Mouse (Mus musculus): ENCODE measurements around the gene Usp6nl.

Usp6nl gene

DNA sequence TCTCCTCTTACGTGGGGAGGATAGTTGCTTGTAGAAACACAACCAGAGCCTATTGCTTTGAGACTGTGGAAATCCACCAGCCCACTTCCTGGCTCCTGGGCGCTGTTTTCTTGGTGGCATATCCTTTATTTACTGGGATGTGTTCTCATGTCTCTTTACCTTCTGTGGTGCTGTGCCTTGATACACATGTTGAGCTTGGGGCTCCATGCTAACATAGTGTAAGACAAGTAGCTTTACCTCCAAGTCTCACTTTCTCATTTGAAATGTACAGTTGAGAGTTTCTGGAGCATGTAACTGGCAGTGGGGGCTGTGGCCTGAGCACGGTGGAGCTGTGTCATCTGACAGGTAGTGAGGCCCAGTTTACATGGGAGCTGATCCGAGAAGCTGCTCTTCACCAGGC, 54.5 kb downstream of the Usp6nl start:
- no peak for DNase-seq

DNA sequence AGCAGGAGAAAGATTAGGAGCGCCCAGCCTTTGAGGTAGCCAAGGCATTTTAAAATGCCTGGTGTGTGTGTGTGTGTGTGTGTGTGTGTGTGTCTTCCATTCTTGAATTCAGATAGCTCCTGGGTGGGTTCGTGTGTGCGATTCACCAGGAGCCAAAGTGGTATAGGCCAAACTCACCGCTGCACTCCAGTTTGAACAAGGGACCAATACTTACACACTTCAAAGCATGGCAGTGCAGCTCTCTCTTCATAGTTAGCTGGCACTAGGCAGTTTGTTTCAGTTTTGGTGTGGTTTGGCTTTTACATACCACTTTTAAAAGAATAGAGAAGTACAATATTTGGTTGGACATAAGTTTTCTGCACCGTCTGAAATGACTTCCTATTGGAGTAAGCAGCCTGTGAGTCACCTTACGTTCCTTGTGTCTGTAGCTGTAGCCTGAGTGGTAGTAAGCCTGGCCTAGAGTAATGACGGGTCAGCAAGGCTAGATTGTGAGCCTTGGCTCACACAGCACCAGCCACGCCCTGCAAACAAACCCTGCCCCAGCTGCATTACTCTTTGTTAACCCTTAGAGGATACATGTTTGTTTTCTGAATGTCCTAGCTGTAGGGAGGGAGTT, 56.2 kb downstream of the Usp6nl start:
- no peak for DNase-seq

DNA sequence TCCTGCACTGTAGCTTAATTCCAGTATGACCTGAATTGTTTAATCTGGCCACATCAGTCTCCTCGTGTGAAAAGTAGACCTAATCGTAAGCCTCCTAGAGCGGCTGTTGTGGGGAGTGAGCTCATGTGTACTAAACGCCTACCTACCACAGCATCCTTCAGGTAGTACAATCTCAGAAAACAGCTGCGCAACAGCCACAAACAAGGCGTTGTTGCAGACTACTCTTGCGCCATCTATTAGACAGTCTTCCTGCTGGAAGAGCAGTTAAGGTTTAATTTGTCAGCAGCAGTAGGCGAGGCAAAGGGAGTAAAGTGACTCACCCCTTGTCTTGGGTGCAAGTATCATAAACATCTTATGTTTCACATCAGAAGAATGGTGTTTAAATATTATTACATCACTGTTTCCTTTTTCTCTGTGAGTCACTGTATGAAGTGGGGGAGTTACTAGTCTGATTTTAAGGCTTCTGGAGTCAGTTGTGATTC, 57.3 kb downstream of the Usp6nl start:
- no peak for DNase-seq

DNA sequence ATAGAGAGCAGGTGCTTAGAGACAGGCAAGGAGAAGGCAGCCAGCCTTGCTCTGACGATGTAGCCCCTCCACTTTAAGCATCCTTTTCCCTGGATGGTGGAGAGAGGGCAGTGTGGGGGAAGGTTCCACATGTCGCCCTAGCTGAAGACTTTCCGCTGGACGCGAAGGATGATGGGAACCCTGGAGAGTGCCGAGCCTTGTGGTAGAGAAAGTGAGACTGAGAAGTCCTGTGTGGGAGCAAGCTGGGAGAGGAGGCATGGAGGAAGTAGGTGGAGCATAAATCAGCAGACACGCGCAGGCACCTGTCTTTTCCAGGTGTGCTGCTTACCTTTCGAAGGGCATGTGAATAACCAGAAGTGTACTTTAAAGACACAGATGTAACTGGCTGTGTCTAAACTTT, 57.9 kb downstream of the Usp6nl start:
- no peak for DNase-seq

DNA sequence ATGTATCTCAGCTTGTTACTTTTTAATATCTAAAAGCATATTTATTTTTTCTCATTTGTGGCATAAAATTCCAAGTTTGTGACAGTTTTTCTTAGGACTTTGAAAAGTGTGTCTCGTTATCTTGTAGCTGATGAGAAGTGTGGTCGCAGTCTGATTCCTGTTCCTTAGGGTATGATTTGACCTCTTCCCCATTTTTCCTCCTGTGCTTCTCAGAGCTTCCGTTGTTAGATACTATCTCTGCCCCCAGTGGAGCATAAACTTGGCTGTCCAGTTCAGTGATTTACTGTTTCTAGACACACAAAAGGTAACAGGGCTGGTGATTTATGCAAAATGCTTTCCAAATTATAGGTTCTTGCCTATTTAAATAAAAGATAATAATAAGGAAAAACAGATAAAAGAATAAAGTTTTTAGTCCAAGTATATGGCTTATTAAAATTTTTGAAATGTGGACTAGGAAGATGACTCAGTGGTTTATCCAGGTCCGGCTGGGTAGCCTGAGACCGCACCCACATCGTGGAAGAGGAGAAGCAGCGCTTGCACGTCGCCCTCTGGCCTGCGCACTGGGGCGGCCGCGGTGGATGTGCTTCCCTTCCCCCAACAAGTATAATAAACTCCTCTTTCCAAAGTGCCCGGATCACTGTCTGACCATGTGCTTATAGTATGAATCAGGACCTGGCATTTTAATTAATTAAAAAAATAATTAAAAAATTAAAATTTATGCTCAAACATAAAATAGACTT, 62.1 kb downstream of the Usp6nl start:
- no peak for DNase-seq

DNA sequence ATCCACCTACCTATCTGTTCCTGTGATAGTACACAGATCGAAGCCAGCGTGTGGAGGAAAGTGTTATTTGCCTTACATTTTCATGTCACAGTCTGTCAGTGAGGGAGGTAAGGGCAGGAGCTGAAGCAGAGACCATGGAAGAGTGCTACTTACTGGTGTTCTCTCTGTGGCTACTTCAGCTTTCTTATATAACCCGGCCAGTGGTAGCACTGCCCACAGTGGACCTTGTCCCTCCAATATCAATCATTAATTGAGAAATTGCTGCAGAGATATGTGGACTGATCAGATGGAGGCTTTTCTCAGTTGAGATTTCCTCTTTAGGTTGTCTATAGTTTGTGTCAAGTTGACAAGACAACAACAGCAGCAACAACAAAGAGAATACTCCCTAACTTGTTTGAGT, 66.7 kb downstream of the Usp6nl start:
- no peak for DNase-seq

DNA sequence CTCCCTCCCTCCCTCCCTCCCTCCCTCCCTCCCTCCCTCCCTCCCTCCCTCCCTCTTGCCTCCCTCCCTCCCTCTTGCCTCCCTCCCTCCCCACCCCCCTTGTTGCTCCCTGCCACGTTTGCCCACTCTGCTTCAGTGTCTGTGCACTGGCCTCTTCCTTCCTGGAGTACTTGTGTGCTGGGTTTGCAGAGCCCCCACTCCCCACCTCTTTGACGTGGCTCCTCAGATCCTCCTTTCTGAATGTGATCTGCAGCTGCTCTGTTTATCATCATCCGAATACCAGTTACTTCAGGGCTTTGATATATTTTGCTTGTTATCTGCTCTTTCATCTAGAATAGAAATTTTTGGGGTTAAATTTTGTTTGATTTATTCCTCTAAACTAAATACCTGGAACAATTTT, 68.8 kb downstream of the Usp6nl start:
- DNase-seq = no peak

DNA sequence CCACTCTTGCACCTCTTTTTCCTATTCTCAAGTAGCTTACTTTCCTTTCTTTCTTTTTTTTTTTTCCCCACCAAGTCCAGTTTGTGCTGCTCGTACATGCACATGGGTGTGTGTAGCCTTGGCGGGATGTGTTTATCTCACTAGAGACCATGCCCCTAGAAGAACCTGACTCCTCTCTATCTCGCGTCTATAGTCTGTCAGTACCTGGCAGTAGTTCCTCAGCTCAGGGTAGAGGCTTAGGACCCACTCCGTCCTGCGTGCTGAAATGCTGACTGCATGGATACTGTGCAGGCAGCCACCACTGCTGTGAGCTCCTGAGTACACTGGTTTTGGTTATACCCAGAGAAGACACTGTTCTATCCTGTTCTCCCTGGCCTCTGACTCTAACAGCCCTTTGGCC, 69.5 kb downstream of the Usp6nl start:
- no peak for DNase-seq

DNA sequence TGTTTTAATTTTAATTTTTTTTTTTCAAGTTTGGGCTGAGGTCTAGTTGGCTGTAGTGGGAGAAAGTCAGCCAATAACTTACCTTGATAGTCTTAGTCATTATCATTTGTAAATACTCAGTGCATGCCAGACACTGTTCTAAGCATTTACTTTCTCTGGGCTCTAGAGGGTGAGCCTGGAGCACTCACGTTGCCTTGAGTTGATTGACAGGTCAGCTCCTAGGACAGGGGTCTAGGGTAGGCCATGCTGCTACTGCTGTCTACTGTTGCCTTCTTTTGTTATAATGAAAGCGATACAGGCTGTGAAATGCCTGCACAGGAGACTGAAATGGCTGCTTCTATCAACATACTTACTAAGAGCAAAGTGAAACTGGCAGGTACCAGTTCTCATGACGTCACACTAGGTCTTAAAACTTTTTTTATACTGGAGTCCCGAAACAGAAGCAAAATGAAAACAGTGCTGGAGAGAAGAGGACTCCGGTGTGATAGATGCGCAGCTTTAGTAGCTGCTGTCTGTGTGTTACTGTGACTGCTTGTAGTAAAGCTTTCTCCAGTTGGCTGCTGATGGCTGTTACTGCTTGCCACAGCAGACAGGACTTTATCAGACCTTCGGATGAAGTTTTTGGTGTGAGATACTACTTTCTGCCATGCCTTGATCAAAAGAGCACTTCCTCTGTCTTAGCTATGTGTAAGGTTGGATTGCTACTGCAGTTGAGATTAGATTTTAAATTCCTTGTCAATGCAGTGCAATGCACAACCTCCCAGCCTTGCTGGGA, 73.6 kb downstream of the Usp6nl start:
- DNase-seq = no peak

DNA sequence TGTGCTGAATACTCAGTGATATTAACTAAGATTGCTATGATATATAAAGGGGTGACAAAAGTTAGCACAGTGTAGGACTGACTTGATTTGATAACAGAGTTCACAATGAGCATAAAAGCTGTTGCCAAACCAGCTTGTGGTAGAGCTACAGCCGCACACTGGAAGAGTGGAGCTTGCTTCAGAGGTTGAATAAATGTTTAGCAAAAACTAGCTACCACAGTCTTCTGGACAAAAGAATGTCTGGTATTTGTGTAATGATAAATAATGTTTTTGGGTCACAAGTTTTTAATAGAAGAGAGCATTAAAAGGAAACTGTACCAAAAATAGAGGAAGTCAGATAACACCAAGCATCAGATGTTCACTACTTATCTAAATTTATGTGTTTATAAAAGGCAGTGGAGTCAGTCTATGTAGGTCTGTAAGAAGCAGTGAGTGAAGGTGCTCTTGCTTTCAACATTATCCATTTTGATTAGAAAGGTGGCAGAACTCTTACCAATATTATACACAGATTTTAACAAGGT, 74.2 kb downstream of the Usp6nl start:
- no peak for DNase-seq

DNA sequence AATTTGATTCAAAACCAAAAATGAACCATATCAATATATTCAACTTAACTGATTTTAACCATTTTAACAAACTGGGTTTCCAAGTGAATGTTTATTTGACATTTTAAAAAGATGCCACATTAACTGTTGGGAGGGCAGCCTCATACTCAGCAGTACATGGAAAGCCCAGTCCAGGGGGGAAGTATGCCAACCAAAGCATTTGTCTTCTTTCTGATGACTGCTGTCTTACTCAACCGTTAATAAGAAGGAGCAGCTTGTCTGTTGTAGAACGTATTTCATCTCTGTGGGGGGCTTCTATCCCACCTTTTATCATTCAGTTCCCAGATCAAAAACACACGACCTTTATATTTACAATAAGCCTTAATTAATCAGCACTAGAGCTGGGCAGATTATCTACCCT, 74.7 kb downstream of the Usp6nl start:
- DNase-seq = no peak

DNA sequence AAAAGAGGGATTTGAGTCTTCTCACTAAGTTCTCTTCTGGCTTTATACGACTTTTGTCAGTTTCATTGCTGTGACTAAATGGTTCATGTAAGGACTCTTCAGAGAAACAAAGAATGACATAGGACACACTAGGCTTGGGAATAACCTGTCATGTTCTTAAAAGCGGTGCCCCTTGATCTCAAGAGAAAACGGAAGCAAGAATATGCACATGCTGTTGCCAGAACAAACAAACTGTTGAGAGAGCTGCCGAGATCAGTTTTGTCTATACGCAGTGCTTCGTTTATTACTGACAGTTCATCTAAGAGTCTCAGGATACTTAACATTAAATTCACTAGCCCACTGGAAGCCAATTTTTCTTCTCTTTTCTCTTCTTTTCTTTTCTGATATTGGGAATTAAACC, 76.4 kb downstream of the Usp6nl start:
- no peak for DNase-seq

DNA sequence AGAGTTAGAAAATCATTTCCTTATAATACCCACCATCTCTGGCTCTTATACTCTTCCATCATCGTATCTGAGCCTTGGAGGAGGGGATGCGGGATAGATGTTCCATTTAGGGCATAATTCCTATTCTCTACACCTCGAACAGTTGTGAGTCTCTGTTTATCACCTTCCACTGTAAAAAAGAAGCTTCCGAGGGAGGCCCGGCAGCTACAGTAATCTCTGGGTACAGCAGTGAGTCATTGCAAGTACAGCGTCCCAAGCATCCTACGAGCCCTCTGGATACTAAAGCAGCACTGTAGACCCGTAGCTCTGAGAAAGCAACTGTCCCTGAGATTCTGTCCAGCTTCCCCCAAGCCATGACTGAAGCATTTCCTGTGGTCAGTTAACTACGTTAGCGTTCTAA, 78.6 kb downstream of the Usp6nl start:
- DNase-seq = no peak

DNA sequence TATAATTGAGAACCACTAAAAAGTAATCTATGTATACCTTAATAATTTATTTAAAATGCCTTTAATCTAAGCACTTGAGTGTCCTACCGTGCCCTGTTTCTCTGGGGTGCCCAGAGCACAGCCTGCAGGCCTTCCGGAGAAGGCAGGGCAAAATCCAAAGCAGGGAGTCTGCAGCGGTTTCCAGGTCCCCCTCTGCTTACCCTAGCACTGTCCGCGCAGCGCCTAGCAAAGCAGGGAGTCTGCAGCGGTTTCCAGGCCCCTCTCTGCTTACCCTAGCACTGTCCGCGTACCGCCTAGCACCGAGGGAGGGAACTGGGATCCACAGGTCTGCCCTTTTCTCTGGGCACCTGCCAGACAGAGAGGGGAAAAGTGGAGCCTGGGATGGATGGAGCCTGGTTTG, 80.9 kb downstream of the Usp6nl start:
- no peak for DNase-seq

DNA sequence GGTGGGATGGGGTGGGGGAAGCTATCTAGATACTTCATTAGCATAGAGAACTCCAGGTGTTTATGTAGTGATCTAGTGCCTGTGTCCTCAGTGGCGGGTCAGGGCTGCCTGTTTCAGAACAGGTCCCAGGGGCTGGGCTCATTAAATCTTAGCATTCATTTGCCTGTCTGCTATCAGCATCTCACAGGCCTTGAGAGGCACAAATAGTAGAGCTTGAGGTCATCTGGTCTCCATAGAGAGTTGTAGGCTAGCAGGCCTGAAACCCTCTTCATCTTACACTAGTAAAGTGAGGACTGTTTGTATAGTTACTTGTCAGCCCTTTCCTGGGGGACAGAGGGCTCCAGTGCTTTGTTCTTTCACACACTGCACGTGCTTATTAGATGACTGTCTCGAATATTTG, 81.5 kb downstream of the Usp6nl start:
- no peak for DNase-seq

DNA sequence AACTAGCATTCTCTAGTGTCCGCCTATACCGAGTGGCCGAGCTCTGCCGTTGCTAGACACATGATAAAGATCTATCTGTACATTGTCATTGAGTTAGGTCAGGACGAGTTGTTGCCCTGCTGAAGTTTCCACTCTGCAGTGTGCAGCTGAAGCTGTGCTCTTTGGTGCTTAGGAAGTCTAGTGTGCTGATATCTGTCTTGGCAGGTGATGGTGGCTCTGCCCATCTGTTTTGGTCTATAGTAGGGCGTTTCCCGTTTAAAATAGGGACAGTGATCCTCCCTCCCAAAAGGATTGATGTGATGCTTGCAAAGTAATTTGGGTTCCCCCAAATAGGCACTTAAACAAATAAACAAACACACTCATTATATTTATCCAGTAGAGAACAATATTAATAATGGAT, 82.2 kb downstream of the Usp6nl start:
- no peak for DNase-seq

DNA sequence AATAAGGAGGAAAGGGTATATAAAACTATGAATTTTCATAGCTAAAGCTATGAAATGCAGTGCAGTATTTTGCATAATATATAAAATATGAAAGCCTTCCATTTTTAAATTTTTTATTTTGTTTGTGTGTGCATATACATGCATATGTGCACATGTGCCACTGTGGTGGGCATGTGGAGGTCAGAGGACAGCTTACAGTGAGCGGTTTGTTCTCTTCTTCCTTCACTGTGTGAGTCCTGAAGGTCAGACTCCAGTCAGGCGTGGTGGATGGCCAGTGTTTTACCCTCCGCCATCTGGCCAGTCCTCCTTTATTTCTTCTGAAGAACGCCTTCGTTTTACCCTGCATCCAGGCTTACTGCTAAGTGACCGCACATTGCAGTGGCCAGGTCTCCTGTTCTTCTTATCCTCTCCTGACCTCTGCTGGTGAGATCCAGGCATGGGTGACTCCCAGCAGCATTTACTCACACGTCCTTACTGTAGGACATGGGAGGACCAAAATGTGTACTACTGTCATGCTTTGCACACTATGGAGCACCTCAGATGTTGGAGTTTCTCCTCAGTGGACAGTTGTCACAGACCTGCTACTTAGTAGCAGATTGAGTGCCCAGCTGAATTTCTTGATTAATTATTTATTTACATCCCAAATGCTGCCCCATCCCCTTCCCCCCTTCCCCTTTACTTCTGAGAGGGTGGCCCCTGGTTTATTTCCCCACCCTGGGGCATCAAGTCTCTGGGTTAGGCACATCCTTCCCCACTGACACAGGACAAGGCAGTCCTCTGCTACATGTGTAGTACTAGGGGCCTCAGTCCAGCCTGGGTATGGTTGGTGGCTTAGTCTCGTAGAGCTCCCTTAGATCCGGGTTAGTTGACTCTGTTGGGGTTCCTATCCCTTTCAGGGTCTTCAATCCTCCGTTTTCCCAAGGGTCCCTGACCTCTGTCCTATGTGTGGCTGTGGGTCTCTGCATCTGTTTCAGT, 82.9 kb downstream of the Usp6nl start:
- DNase-seq = peak; percentile 73 to 77

DNA sequence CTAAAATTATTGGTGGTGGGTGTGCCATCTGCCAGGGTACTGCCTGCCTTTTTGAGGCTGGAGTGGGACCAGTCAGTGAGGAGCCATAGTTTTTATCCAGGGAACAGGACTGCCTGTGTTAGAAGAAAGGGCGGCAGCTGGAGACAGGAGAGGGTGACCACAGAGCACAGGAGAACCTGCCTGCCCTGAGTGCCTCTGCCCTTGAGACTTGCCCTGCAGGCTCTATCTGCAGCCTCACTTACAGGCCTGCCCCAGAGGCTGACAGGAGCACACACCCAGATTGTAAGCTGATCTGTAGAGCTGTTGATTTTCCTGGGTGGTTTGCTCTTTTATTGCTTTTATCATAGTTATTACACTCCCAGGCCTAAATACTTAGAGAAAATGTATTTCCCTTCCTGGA, 85.2 kb downstream of the Usp6nl start:
- DNase-seq = no peak

DNA sequence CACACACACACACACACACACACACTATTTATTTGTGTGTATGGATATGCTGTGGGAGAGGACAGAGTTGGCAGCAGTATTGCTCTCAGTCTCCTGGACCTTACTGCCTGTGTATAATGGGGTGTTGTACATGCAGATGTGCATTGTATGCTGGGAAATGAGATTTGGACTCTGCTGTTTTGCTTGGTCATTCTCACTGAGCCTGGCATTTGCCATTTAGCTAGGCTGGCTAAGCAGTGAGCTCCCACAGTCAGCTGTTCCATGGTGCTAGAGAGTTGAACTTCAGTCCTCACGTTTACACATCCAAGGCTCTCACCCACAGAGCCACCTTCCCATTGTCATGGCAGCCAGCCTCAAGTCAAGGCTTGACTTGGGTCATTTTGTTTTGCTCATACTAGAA, 90.2 kb downstream of the Usp6nl start:
- no peak for DNase-seq

DNA sequence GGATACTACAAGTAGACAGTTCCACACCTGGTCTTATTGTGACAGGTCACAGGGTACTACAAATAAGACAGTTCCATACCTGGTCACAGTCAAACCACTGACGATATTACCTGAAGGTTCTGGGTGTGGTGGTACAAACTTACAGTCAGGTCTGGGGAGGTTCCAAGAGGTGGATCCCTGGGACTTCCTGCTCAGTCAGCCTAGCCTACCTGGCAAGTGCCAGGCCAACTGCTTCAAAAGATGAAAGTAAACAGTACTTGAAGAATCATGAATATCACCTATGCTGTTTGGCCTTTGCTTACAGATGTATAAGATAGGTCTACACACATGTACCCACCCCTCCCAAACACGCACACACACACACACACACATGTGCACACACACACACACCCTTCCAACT, 91.3 kb downstream of the Usp6nl start:
- DNase-seq = no peak

DNA sequence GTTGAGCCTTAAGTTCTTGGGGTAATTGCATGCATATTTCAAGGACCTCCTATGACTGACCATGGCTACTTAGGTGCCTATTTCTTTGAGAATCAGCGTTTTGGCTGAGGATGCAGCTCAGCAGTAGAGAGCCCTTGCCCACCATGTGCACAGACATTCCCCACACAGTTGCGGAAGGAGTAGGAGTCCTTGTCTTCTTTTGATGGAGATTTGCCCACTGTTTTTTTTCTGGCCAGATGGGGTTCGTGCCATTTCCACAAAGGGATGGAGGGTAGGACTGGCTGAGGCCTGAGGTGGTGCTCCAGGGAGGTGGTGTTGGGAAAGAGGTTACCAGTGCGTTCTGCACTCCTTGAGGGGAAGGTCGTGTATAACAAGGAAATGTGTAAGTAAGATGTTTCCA, 91.9 kb downstream of the Usp6nl start:
- DNase-seq = no peak

DNA sequence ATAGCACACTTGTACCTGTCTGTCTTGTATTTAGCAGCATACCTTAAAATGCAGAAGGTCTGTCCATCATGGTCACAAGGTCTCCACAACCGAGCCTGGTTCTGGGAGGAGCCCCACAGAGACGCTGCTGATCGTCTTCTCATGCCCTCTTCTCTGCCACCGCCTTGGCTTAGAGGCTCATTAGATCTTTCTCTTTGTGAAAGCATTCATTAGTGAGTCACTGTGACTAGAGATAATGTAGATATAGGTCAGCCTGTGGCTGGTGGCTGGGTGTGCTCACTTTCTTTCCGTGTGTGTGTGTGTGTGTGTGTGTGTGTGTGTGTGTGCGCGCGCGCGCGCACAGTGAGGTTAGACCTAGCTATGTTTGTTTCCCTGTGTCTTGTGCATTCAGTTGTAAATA, 94.7 kb downstream of the Usp6nl start:
- DNase-seq = no peak
